Mouse (Mus musculus) forebrain, embryonic 14.5 days (tissue): ENCODE data around the gene Spi1. TPM values are rescaled to one million over a fixed set of nuclear protein-coding genes. Genes with fewer than 3 reads are reported as not detected.
"Not testable (repeated sequence)": the region's sequence is repeated elsewhere in the genome, so short reads cannot be mapped to it uniquely, and the experiment has no call there.

Experiments
- ATAC-seq: fragments of 200-750 bp; cut with Nextera tagmentation; 2 replicates; pipeline ENCODE4 v1.8.0; 2017; ENCODE audit warnings: mild to moderate bottlenecking, moderate library complexity
- DNase-seq: peaks from one replicate; pipeline ENCODE4 v3.0.0-alpha.2; 2015; ENCODE audit warnings: low spot score
- H3K27ac ChIP-seq: fragments of 300-500 bp; sonication (generic); 2 replicates; pipeline ENCODE4 v1.5.1; 2014; ENCODE audit warnings: low read depth, mild to moderate bottlenecking, control low read depth, low read length, moderate library complexity
- H3K27me3 ChIP-seq: fragments of 300-500 bp; sonication (generic); replicated peaks from 2 replicates; pipeline ENCODE4 v1.6.1; 2014; ENCODE audit warnings: low read length, control low read depth, mixed read lengths; ENCODE audit not compliant: control insufficient read depth, insufficient read depth
- H3K36me3 ChIP-seq: fragments of 300-500 bp; sonication (generic); 2 replicates; pipeline ENCODE4 v1.6.1; 2014; ENCODE audit warnings: low read length, control low read depth; ENCODE audit not compliant: control insufficient read depth, insufficient read depth
- H3K4me1 ChIP-seq: fragments of 300-500 bp; sonication (generic); 2 replicates; pipeline ENCODE4 v1.6.1; 2014; ENCODE audit warnings: antibody characterized with exemption, low read length, control low read depth; ENCODE audit not compliant: control insufficient read depth, insufficient read depth
- H3K4me2 ChIP-seq: fragments of 300-500 bp; sonication (generic); 2 replicates; pipeline ENCODE4 v1.6.1; 2014; ENCODE audit warnings: mild to moderate bottlenecking, control low read depth, low read length
- H3K4me3 ChIP-seq: fragments of 300-500 bp; sonication (generic); 2 replicates; pipeline ENCODE4 v1.5.1; 2014; ENCODE audit warnings: low read depth, low read length, control low read depth
- H3K9ac ChIP-seq: fragments of 300-500 bp; sonication (generic); 2 replicates; pipeline ENCODE4 v1.6.1; 2014; ENCODE audit warnings: mild to moderate bottlenecking, low read length, control low read depth, moderate library complexity
- H3K9me3 ChIP-seq: fragments of 300-500 bp; sonication (generic); replicated peaks from 2 replicates; pipeline ENCODE4 v1.6.1; 2016; ENCODE audit warnings: low read length, control low read depth, mixed read lengths; ENCODE audit not compliant: control insufficient read depth
- WGBS: fragments of 180-500 bp; shearing (Covaris S2); extraction: QIAGEN DNeasy Blood & Tissue Kit; methylation state at CpG from one replicate; pipeline ENCODE4 v1.1.7; 2014; 5-methylcytosine and 5-hydroxymethylcytosine counted together
- polyA plus RNA-seq: library from polyadenylated mRNA; unstranded; fragments of >200 nt; fragmentation: Nextera tagmentation; extraction: Ambion mirVana; gene quantifications from 2 replicates; pipeline ENCODE4 v1.2.1, GENCODE M21; 2014

The Spi1 gene
- polyA plus RNA-seq, 1 experiment from 2014 or later = 2.9 TPM

GRCm38 (mm10) chr2:91097015-91097414 lies 14.8 kb downstream of the Spi1 start:
- WGBS = 96% methylated on average over 10 of the region's 10 CpGs
- Histone ChIP-seq H3K4me3 (no peak overlapping the region), H3K27ac (no peak overlapping the region), H3K27me3 (no peaks in the 10 kb centered on the region), H3K9ac (no peak overlapping the region), H3K4me1 (no peaks in the 10 kb centered on the region), H3K9me3 (no peaks in the 10 kb centered on the region), H3K4me2 (no peak overlapping the region), H3K36me3 (no peaks in the 10 kb centered on the region)
- DNase-seq (no peak), ATAC-seq (no peak)

DNA sequence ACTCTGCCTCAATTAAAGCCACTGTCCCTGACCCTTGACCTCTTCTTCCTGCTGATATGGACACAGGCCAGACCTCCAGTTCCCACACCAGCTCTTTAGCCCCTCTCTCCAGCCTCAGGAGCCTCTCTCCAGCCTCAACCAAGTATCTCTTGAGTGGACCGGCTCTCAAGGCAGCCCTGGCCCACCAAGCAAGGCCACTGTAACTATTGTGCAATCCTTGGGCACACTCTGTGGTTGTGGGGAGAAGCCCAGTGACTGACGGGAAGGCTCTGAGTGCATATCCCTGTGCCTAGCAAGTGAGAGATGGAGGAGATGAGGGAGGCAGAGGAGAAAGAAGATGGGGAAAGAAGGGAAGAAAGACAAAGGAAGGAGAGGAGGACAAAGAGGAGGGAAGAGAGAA lies 16.0 kb downstream of the Spi1 start:
- H3K27ac ChIP-seq = no peak overlapping the region
- H3K36me3 ChIP-seq = no peaks in the 10 kb centered on the region
- WGBS = 76% methylated on average over 2 of the region's 2 CpGs
- H3K4me3 ChIP-seq = no peak overlapping the region
- H3K9ac ChIP-seq = no peak overlapping the region
- no peaks in the 10 kb centered on the region for H3K27me3 ChIP-seq
- ATAC-seq (no peak), DNase-seq (no peak)
- no peaks in the 10 kb centered on the region for H3K9me3 ChIP-seq
- H3K4me2 ChIP-seq = no peak overlapping the region
- H3K4me1 ChIP-seq = no peaks in the 10 kb centered on the region

- H3K4me3 ChIP-seq = no peak overlapping the region
- peak; percentile 91 for ATAC-seq
- no peaks in the 10 kb centered on the region for H3K4me1 ChIP-seq
- H3K9me3 ChIP-seq = no peaks in the 10 kb centered on the region
- H3K9ac ChIP-seq = no peak overlapping the region
- no peaks in the 10 kb centered on the region for H3K27me3 ChIP-seq
- no peaks in the 10 kb centered on the region for H3K36me3 ChIP-seq
- H3K4me2 ChIP-seq = no peak overlapping the region
- H3K27ac ChIP-seq = no peak overlapping the region
- 7% methylated on average over 7 of the region's 7 CpGs for WGBS
- peak; percentile 93 for DNase-seq
Observed at GRCm38 (mm10) chr2:91101124-91101740, 19.0 kb downstream of the Spi1 start.

DNA sequence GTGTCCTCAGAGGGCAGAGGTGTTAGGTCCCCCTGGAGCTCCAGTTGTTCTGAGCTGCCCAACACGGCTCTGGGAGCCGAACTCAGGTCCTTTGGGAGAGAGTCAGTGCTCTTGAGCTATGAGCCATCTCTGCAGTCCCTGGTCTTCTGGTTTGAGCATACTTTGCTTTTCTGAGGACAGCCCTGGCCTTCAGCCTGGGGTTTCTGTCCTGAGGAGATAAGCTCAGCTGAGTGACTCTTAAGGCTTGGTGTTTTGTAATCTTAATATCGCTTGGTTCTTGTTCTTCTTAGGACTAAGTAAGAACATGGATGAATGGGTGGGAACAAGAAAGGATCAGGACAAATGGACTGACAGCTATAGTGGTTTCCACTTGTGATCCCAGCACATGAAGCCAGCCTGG lies 26.0 kb downstream of the Spi1 start:
- ATAC-seq = no peak
- no peaks in the 10 kb centered on the region for H3K9me3 ChIP-seq
- 91% methylated on average over 3 of the region's 3 CpGs for WGBS
- no peaks in the 10 kb centered on the region for H3K4me1 ChIP-seq
- no peak overlapping the region for H3K4me2 ChIP-seq
- no peaks in the 10 kb centered on the region for H3K36me3 ChIP-seq
- no peak overlapping the region for H3K9ac ChIP-seq
- H3K4me3 ChIP-seq = no peak overlapping the region
- no peak overlapping the region for H3K27ac ChIP-seq
- DNase-seq = no peak
- no peaks in the 10 kb centered on the region for H3K27me3 ChIP-seq

DNA sequence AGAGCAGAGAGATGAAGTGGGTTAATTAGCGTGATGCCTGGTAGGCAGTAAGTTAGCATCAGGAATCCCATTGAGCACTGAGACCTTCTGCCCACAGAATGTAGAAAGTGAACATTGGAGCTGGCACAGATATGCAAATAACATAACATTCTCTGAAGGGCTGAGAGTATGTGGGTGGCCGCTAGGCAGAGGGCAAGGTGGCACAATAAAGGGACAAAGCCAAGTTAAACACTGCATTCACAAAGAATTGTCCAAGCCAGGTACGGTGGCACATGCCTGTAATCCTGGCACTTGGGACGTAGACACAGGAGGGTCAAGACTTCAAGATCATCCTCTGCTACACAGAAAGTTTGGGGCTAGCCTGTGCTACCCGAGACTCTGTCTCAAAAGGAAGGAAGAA lies 27.1 kb downstream of the Spi1 start:
- H3K27me3 ChIP-seq = no peaks in the 10 kb centered on the region
- no peak overlapping the region for H3K4me2 ChIP-seq
- H3K9ac ChIP-seq = no peak overlapping the region
- H3K4me1 ChIP-seq = no peaks in the 10 kb centered on the region
- ATAC-seq = no peak
- no peak for DNase-seq
- no peak overlapping the region for H3K27ac ChIP-seq
- H3K9me3 ChIP-seq = no peaks in the 10 kb centered on the region
- H3K36me3 ChIP-seq = no peaks in the 10 kb centered on the region
- H3K4me3 ChIP-seq = no peak overlapping the region
- 95% methylated on average over 5 of the region's 5 CpGs for WGBS

DNA sequence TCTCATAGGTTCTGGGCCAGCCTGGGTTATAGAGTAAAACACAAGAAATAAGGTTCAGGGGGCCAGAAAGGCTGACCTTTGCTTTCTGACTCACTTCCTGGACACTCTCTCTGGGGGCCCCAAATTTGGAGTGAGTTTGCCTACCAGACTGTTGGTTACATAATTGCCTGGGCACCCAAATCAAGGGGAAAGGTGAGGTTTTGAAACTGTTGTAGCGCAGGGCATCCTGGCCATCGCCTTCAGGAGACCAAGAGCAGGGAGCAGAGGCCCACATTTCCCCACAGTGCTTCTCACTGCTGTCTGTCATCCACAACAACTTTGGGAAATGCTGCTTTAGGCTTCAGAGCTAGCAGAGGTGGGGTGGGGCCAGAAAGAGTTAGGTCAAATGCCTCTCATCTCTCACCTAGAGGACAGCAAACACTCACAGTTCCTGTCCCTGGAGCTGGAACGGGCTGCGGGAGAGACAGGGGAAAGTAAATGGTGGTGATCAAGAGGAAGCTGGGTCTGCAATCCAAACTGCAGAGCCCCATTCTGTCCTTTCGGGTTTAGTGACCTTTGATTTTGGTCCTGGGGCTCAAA lies 27.7 kb downstream of the Spi1 start:
- Histone ChIP-seq H3K4me2 (no peak overlapping the region), H3K4me1 (no peaks in the 10 kb centered on the region), H3K9ac (no peak overlapping the region), H3K4me3 (no peak overlapping the region), H3K9me3 (no peaks in the 10 kb centered on the region), H3K27ac (no peak overlapping the region), H3K27me3 (no peaks in the 10 kb centered on the region), H3K36me3 (no peaks in the 10 kb centered on the region)
- 90% methylated on average over 5 of the region's 5 CpGs for WGBS
- ATAC-seq (no peak), DNase-seq (no peak)

DNA sequence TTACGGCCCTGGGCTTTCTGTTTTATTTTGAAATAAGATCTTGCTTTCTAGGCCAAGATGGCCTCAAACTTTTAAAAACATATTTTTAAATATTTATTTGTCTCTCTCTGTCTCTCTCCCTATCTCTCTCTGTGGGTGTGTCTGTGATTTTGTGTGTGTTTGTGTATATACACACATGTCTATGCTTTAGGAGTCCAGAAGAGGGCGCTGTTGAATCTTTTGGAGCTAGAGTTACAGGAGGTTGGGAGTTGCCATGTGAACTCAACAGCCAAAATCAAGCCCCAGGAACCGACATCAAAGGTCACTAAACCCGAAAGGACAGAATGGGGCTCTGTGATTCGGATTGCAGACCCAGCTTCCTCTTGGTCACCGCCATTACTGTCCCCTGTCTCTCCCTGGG lies 28.2 kb downstream of the Spi1 start:
- H3K9me3 ChIP-seq = no peaks in the 10 kb centered on the region
- 75% methylated on average over 6 of the region's 6 CpGs for WGBS
- no peak for DNase-seq
- H3K4me1 ChIP-seq = peaks cover 4% of the 10 kb centered on the region; the same call in 1 of the 2 replicates
- H3K27ac ChIP-seq = no peak overlapping the region
- no peaks in the 10 kb centered on the region for H3K36me3 ChIP-seq
- H3K4me2 ChIP-seq = no peak overlapping the region
- no peak overlapping the region for H3K4me3 ChIP-seq
- H3K27me3 ChIP-seq = no peaks in the 10 kb centered on the region
- H3K9ac ChIP-seq = no peak overlapping the region
- ATAC-seq = no peak

- 89% methylated on average over 3 of the region's 3 CpGs for WGBS
- not testable (repeated sequence) for H3K4me2 ChIP-seq, H3K27ac ChIP-seq, ATAC-seq, H3K4me3 ChIP-seq, H3K4me1 ChIP-seq, H3K9ac ChIP-seq, H3K9me3 ChIP-seq, H3K27me3 ChIP-seq, DNase-seq, H3K36me3 ChIP-seq
Observed at GRCm38 (mm10) chr2:91111832-91112231, 29.6 kb downstream of the Spi1 start.

DNA sequence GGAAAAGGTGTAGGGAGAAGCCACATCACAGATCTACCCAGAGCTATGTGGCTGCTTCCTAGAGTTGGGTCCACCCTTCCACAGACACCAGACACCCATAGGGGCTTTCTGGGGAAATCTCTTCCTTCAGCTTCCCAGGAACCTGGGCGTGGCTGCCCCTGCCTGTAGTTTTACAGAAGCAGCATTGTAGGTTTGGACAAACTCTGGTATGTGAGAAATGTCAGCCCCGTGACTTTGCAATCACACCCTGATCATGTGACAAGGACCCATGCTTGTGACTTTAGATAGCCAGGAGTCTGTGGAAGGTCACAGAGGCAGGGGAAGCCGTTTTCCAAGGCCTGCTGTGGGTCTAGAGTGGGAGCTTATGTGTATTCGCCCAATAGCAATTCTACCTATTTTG lies 30.3 kb downstream of the Spi1 start:
- Histone ChIP-seq H3K4me1 (peaks cover 4% of the 10 kb centered on the region; the same call in 1 of the 2 replicates), H3K27me3 (no peaks in the 10 kb centered on the region), H3K4me3 (no peak overlapping the region), H3K9me3 (no peaks in the 10 kb centered on the region), H3K4me2 (no peak overlapping the region), H3K27ac (no peak overlapping the region), H3K36me3 (no peaks in the 10 kb centered on the region), H3K9ac (no peak overlapping the region)
- no peak for DNase-seq
- no peak for ATAC-seq
- WGBS = 59% methylated on average over 4 of the region's 4 CpGs
